Mouse (Mus musculus): ENCODE measurements at regions not wholly inside any gene's neighbourhood (a gene's known extent, or its start where the extent isn't known, plus 50 kb on each side); places are given as distances from the start of the nearest gene placed in this dataset.

GRCm38 (mm10) chr14:87346812-87347211 lies 69.6 kb upstream of the Tdrd3 start:
- DNase-seq (ENCODE audit: low spot score), result no peak

DNA sequence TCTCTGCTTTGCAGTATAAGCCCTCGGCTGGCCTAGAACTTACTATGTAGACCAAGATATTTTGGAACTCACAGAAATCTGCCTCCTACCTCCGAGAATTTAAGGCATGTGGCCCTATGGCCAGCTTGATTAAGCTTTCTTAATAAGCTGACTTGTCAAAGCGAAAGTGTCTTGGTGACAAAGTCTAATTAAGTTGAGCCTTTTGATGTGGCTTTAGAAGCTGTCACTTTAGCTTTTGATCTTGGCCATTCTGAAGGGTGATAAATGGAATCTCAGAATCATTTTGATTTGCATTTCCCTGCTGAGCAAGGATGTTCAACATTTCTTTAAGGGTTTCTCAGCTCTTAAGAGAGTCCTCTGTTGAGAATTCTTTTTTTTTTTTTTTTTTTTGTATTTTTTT lies 67.6 kb upstream of the Tdrd3 start:
- DNase-seq (ENCODE audit: low spot score), result no peak

GRCm38 (mm10) chr14:87365793-87366192 lies 50.6 kb upstream of the Tdrd3 start:
- DNase-seq (ENCODE audit: low spot score), result no peak

Measured in T-cell, adult 2 months (primary cell).